Mouse (Mus musculus): ENCODE measurements at regions not wholly inside any gene's neighbourhood (a gene's known extent, or its start where the extent isn't known, plus 50 kb on each side); places are given as distances from the start of the nearest gene placed in this dataset.

GRCm38 (mm10) chr5:84480978-84481377 is 63.8 kb upstream of the Epha5 start:
- no peak for TF ChIP-seq CTCF (IDR thresholded peaks at IDR 0.05; ENCODE audit: borderline replicate concordance, extremely low read depth, insufficient read depth, insufficient read length)
- no peak for TF ChIP-seq POLR2A (IDR thresholded peaks at IDR 0.05; ENCODE audit: borderline replicate concordance, extremely low read depth, insufficient read depth, insufficient read length, poor library complexity, severe bottlenecking)

Data from brain, embryonic 14.5 days (tissue).